Comparison of ENCODE assay signal across 12 mouse cellular contexts in the genomic region with DNA sequence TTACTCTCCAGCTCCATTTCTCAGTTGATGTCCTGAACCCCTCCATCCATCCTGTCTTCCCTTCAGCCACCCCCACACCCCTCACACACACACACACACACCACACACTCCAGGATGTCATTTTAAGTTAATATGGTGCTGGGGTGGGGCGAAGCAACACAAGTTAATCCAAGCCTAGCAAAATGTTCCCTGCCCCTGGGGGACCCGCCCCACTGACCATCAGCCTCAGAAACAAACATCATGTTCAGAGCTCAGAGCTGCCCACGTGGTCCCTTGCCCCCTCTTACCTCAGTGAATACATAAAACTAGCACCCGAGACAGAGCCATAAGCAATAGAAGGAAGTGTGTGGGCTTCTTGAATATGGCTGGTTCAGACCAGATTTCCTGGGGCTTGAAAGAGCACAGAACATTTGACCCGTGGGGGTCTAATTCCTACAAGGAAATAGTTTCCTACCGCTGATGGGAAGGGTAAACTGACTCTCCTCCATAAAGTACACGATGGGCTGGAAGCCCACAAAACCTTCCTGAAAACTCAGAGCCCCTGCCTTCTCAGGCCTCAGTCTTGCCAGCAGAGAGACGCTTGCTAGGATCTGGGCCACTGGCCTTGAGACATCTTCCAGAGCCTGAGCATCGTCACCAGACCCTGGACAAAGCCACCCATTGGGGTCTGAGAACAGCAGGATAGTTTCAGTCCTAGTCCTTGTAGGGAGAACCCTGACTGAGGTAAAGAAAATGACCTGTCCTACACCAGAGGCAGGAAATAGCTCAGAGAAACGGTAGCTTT. TPM values are rescaled to one million over a fixed set of nuclear protein-coding genes. Genes with fewer than 3 reads are reported as not detected.
DNase-seq lines count a peak whose midpoint lies in the region; ATAC-seq and TF ChIP-seq lines count a peak whose summit lies in the region.
"Had no signal": no experiment of that assay in that cellular context is flagged by ENCODE, and none has a peak within 500 bp of the region (broad histone marks: within the 10 kb centered on the region; RNA-seq: fewer than 3 reads in every experiment).

No protein-coding gene starts in this region.

- H3K27me3 ChIP-seq in myocyte (ENCODE audit: control insufficient read depth, insufficient read depth, insufficient read length): no peaks in the 10 kb centered on the region

- no peaks in the 10 kb centered on the region for H3K36me3 ChIP-seq in myocyte (ENCODE audit: control insufficient read depth, insufficient read depth)
- H3K36me3 ChIP-seq: forebrain, embryonic 10.5 days had no signal

- H3K4me3 ChIP-seq in myocyte: no peak overlapping the region
- H3K4me3 ChIP-seq: forebrain, embryonic 10.5 days had no signal

- intact Hi-C loops in left cerebral cortex, postnatal 4 days (cut with DNase I): no loop called here

- H3ac ChIP-seq in myocyte (ENCODE audit: control insufficient read depth, insufficient read length): no peak overlapping the region

- peak; percentile 3 to 9 for DNase-seq in gastrocnemius, adult 8-10 months (ENCODE audit: low spot score in 2 of 2)
- no peak for DNase-seq in gastrocnemius, postnatal 25 days
- DNase-seq in left cerebral cortex, adult 11 months (ENCODE audit: low spot score): peak; percentile 4
- no peak for DNase-seq in left cerebral cortex, postnatal 4 days
- DNase-seq in kidney, adult 8-10 months: peak; percentile 87 to 93
- DNase-seq in frontal cortex, adult 2 months (ENCODE audit: extremely low spot score in 1 of 2, low spot score in 1 of 2): no peak
- DNase-seq: gastrocnemius, postnatal 14 days had no signal

- no peak for TF ChIP-seq POLR2A in myocyte (IDR thresholded peaks at IDR 0.05; ENCODE audit: insufficient read length, low read depth)

- peak overlapping the region; percentile 34 for H3K4me2 ChIP-seq in myocyte (ENCODE audit: low read depth)

- ATAC-seq in frontal cortex, adult (ENCODE audit: low TSS enrichment): no peak

- H3K79me2 ChIP-seq in myocyte (ENCODE audit: control insufficient read depth, insufficient read depth): no peaks in the 10 kb centered on the region

TF ChIP-seq in myocyte, 11 proteins besides CTCF, POLR2A, EP300 and RAD21:
- no peak for TF ChIP-seq CEBPB (IDR thresholded peaks at IDR 0.05; ENCODE audit: insufficient read depth, poor library complexity, severe bottlenecking)
- no peak for TF ChIP-seq SRF (IDR thresholded peaks at IDR 0.05; ENCODE audit: control insufficient read depth, insufficient read length, low read depth)
- no peak for TF ChIP-seq MYOD1 (IDR thresholded peaks at IDR 0.05; ENCODE audit: control insufficient read depth in 1 of 3, insufficient read length in 2 of 3, low read depth in 2 of 3)
- no peak for TF ChIP-seq USF1 (IDR thresholded peaks at IDR 0.05; ENCODE audit: low read depth)
- no peak for TF ChIP-seq MYOG (IDR thresholded peaks at IDR 0.05; ENCODE audit: control insufficient read depth in 1 of 3, insufficient read depth in 1 of 3, insufficient read length in 2 of 3, low read depth in 2 of 3)
- no peak for TF ChIP-seq TCF3 (IDR thresholded peaks at IDR 0.05; ENCODE audit: insufficient read length, low read depth)
- no peak for TF ChIP-seq REST (IDR thresholded peaks at IDR 0.05; ENCODE audit: insufficient read depth, insufficient read length)
- no peak for TF ChIP-seq MAX (IDR thresholded peaks at IDR 0.05; ENCODE audit: low read depth)
- no peak for TF ChIP-seq POLR2AphosphoS2 (IDR thresholded peaks at IDR 0.05; ENCODE audit: insufficient read length, low read depth)
- no peak for TF ChIP-seq TCF12 (IDR thresholded peaks at IDR 0.05; ENCODE audit: insufficient read depth, poor library complexity, severe bottlenecking)
- TF ChIP-seq E2F4 (IDR thresholded peaks at IDR 0.05; ENCODE audit: insufficient read depth): no peak

RNA-seq across cellular contexts. Expression of a gene that starts 13.4 kb away (rescaled TPM):
- total RNA-seq in gastrocnemius, adult 8-10 months (2022): 100 to 1,000 TPM; 222 to 251 (median 237) TPM
- 100 to 1,000 TPM; 160 to 313 TPM for total RNA-seq in gastrocnemius, postnatal 25 days (2021)
- 10 to 100 TPM; 30.2 to 31.9 TPM for total RNA-seq in left cerebral cortex, postnatal 4 days (2021)
- 17.0 TPM for polyA plus RNA-seq in myocyte (2012; fragmentation: generic; extraction: Trizol)
- 40.2 and 44.9 TPM in 2 replicates for polyA plus RNA-seq in frontal cortex, adult 2 months (2012; rRNA removed)

RNA-seq across cellular contexts. Expression of a gene that starts 21.3 kb away (rescaled TPM):
- not detected for total RNA-seq in gastrocnemius, adult 8-10 months (2022)
- total RNA-seq in gastrocnemius, postnatal 25 days (2021): not detected
- total RNA-seq in left cerebral cortex, postnatal 4 days (2021): not detected
- polyA plus RNA-seq in myocyte (2012; fragmentation: generic; extraction: Trizol): 0.01 TPM
- polyA plus RNA-seq in frontal cortex, adult 2 months (2012; rRNA removed): 0.14 and 0.21 TPM in 2 replicates
- total RNA-seq: CH12.LX had no signal
- polyA plus RNA-seq: liver, embryonic 16.5 days had no signal

RNA-seq across cellular contexts. Expression of a gene that starts 26.9 kb away (rescaled TPM):
- 1 to 10 TPM; 1.6 to 4.2 (median 3.0) TPM for total RNA-seq in gastrocnemius, adult 8-10 months (2022)
- total RNA-seq in gastrocnemius, postnatal 25 days (2021): 10 to 100 TPM in 1 of 2 experiments, 1 to 10 TPM in 1; 8.0 to 13.6 TPM
- total RNA-seq in left cerebral cortex, postnatal 4 days (2021): 10 to 100 TPM in 1 of 2 experiments, 1 to 10 TPM in 1; 5.3 to 10.6 TPM
- polyA plus RNA-seq in myocyte (2012; fragmentation: generic; extraction: Trizol): 0.61 TPM
- 31.7 and 39.5 TPM in 2 replicates for polyA plus RNA-seq in frontal cortex, adult 2 months (2012; rRNA removed)
- total RNA-seq: CH12.LX had no signal
- polyA plus RNA-seq: forebrain, embryonic 10.5 days had no signal

RNA-seq across cellular contexts. Expression of a gene that starts 33.1 kb away (rescaled TPM):
- under 1 TPM; 0.31 to 0.60 (median 0.38) TPM for total RNA-seq in gastrocnemius, adult 8-10 months (2022)
- total RNA-seq in gastrocnemius, postnatal 25 days (2021): 1 to 10 TPM in 1 of 2 experiments, under 1 TPM in 1; 0.82 to 2.4 TPM
- total RNA-seq in left cerebral cortex, postnatal 4 days (2021): under 1 TPM in 1 of 2 experiments, not detected in 1; 0.44 TPM
- 0.02 TPM for polyA plus RNA-seq in myocyte (2012; fragmentation: generic; extraction: Trizol)
- 0.16 and 0.21 TPM in 2 replicates for polyA plus RNA-seq in frontal cortex, adult 2 months (2012; rRNA removed)
- total RNA-seq: CH12.LX had no signal
- polyA plus RNA-seq: liver, embryonic 16.5 days had no signal

RNA-seq across cellular contexts. Expression of a gene that starts 33.1 kb away (rescaled TPM):
- total RNA-seq in gastrocnemius, adult 8-10 months (2022): 1 to 10 TPM; 1.7 to 2.9 (median 2.6) TPM
- total RNA-seq in gastrocnemius, postnatal 25 days (2021): 1 to 10 TPM; 2.9 TPM
- 10 to 100 TPM; 31.1 to 33.1 TPM for total RNA-seq in left cerebral cortex, postnatal 4 days (2021)
- polyA plus RNA-seq in myocyte (2012; fragmentation: generic; extraction: Trizol): 29.5 TPM
- 26.9 and 29.0 TPM in 2 replicates for polyA plus RNA-seq in frontal cortex, adult 2 months (2012; rRNA removed)

Comparison
In these comparisons a context has a peak if more than half of its experiments do, and no peak if none do; other contexts are left out.
1. DNase-seq: peak in gastrocnemius, adult 8-10 months (2 of 2), left cerebral cortex, adult 11 months (single experiment) and kidney, adult 8-10 months (2 of 2); none in gastrocnemius, postnatal 25 days (single experiment), left cerebral cortex, postnatal 4 days (single experiment) and frontal cortex, adult 2 months (0 of 2).
2. RNA of a gene that starts 13.4 kb away (total RNA-seq): 160 to 313 TPM in gastrocnemius, postnatal 25 days and 222 to 251 TPM in gastrocnemius, adult 8-10 months; 30.2 to 31.9 TPM in left cerebral cortex, postnatal 4 days; every median in the first group is over 4 times any median in the second.